Mouse (Mus musculus): ENCODE measurements at regions not wholly inside any gene's neighbourhood (a gene's known extent, or its start where the extent isn't known, plus 50 kb on each side); places are given as distances from the start of the nearest gene placed in this dataset.

- DNase-seq (ENCODE audit: extremely low spot score): no peak
These were observed 269.8 kb downstream of the Hlx start for GRCm38 (mm10) chr1:184462481-184463124.

GRCm38 (mm10) chr1:184461411-184461810, 271.0 kb downstream of the Hlx start:
- no peak for DNase-seq (ENCODE audit: extremely low spot score)

- DNase-seq (ENCODE audit: extremely low spot score): no peak
These were observed 275.7 kb downstream of the Hlx start for GRCm38 (mm10) chr1:184456727-184457126.

- DNase-seq (ENCODE audit: extremely low spot score): no peak
These were observed 278.0 kb downstream of the Hlx start for GRCm38 (mm10) chr1:184454381-184454780.

GRCm38 (mm10) chr1:184453673-184454072, 278.7 kb downstream of the Hlx start:
- DNase-seq (ENCODE audit: extremely low spot score): no peak

GRCm38 (mm10) chr1:184453061-184453460, 279.4 kb downstream of the Hlx start:
- no peak for DNase-seq (ENCODE audit: extremely low spot score)

- no peak for DNase-seq (ENCODE audit: extremely low spot score)
These were observed 280.7 kb downstream of the Hlx start for GRCm38 (mm10) chr1:184451686-184452085.

GRCm38 (mm10) chr1:184449007-184449406, 283.4 kb downstream of the Hlx start:
- DNase-seq (ENCODE audit: extremely low spot score): no peak

- peak; percentile 63 for DNase-seq (ENCODE audit: extremely low spot score)
These were observed 284.5 kb downstream of the Hlx start for GRCm38 (mm10) chr1:184447911-184448310.

GRCm38 (mm10) chr1:184447161-184447667, 285.2 kb downstream of the Hlx start:
- DNase-seq (ENCODE audit: extremely low spot score): no peak

- no peak for DNase-seq (ENCODE audit: extremely low spot score)
These were observed 288.2 kb downstream of the Hlx start for GRCm38 (mm10) chr1:184444189-184444588.

GRCm38 (mm10) chr1:184442701-184443100, 289.7 kb downstream of the Hlx start:
- no peak for DNase-seq (ENCODE audit: extremely low spot score)

GRCm38 (mm10) chr1:184441005-184441557, 291.3 kb downstream of the Hlx start:
- DNase-seq (ENCODE audit: extremely low spot score): peak; percentile 42

- DNase-seq (ENCODE audit: extremely low spot score): no peak
These were observed 292.9 kb downstream of the Hlx start for GRCm38 (mm10) chr1:184439506-184439905.

GRCm38 (mm10) chr1:184436387-184436786, 296.0 kb downstream of the Hlx start:
- no peak for DNase-seq (ENCODE audit: extremely low spot score)

- no peak for DNase-seq (ENCODE audit: extremely low spot score)
These were observed 303.8 kb downstream of the Hlx start for GRCm38 (mm10) chr1:184428612-184429011.

- DNase-seq (ENCODE audit: extremely low spot score): no peak
These were observed 304.4 kb downstream of the Hlx start for GRCm38 (mm10) chr1:184428035-184428434.

GRCm38 (mm10) chr1:184425694-184426093, 306.7 kb downstream of the Hlx start:
- no peak for DNase-seq (ENCODE audit: extremely low spot score)

GRCm38 (mm10) chr1:184424035-184424434, 308.4 kb downstream of the Hlx start:
- DNase-seq (ENCODE audit: extremely low spot score): no peak

GRCm38 (mm10) chr1:184412596-184412995, 319.8 kb downstream of the Hlx start:
- no peak for DNase-seq (ENCODE audit: extremely low spot score)

- no peak for DNase-seq (ENCODE audit: extremely low spot score)
These were observed 321.4 kb downstream of the Hlx start for GRCm38 (mm10) chr1:184411066-184411465.

GRCm38 (mm10) chr1:184409986-184410385, 322.4 kb downstream of the Hlx start:
- no peak for DNase-seq (ENCODE audit: extremely low spot score)

GRCm38 (mm10) chr1:184402985-184403384, 329.4 kb downstream of the Hlx start:
- DNase-seq (ENCODE audit: extremely low spot score): no peak

GRCm38 (mm10) chr1:184395215-184395614, 337.2 kb downstream of the Hlx start:
- DNase-seq (ENCODE audit: extremely low spot score): peak; percentile 50

Data from embryo, embryonic 9.5 days (tissue).